Mouse (Mus musculus) brain, adult 10 weeks (tissue): ENCODE results near the gene Baz1a. TPM values are rescaled to one million over a fixed set of nuclear protein-coding genes. Genes with fewer than 3 reads are reported as not detected.

Source experiments
- polyA plus RNA-seq: library from polyadenylated mRNA; stranded (reverse); fragments of 350-450 nt; fragmentation: Illumina TruSeq; extraction: RNeasy Lipid Tissue Mini Kit (QIAGEN cat#74804); gene quantifications from one replicate; pipeline ENCODE4 v1.2.3, GENCODE M21; 2015; ENCODE audit warnings: low read depth, low replicate concordance

The Baz1a gene
- polyA plus RNA-seq = 1.9 TPM

GRCm38 (mm10) chr12:55013626-55014398, at the start of gene Baz1a:
Gene Baz1a, minus strand, starts transcription at chr12:55014348.

DNA sequence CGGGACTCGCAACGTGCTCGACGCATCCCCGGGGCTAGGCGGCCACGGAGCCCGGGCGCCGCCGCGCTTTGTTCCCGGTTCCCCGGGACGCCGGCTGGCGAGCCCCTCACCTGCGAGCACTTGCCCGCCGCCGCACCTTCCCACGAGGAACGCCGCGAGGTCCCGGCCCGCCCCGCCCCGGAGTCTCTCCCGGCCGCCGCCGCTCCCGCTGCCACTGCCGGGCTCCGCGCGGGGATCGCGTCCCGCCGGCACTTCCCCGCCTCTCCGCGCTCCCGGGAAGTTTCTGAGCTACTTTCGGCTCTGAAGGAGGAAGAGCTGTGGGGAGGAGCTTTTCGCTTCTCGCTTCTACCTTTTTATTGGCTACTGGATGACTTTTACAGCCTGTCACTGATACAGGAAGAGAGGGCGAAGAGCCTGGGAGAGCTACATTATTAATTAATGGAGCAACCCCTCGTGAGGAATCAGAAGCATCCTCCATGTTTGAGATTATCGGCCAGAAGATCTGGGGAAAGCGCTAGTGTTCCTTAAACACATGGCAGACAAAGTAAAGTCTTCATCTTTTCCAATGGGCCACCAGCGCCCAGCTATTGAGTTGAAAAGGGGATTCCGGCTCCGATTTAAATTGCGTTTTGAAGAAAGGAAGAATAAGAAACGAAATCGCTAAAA, 28.0 kb downstream of the Baz1a start, which contains the start of gene Gm20403:
Gene Gm20403, minus strand, starts transcription at position 478 of the 666 bp plus-strand sequence.

DNA sequence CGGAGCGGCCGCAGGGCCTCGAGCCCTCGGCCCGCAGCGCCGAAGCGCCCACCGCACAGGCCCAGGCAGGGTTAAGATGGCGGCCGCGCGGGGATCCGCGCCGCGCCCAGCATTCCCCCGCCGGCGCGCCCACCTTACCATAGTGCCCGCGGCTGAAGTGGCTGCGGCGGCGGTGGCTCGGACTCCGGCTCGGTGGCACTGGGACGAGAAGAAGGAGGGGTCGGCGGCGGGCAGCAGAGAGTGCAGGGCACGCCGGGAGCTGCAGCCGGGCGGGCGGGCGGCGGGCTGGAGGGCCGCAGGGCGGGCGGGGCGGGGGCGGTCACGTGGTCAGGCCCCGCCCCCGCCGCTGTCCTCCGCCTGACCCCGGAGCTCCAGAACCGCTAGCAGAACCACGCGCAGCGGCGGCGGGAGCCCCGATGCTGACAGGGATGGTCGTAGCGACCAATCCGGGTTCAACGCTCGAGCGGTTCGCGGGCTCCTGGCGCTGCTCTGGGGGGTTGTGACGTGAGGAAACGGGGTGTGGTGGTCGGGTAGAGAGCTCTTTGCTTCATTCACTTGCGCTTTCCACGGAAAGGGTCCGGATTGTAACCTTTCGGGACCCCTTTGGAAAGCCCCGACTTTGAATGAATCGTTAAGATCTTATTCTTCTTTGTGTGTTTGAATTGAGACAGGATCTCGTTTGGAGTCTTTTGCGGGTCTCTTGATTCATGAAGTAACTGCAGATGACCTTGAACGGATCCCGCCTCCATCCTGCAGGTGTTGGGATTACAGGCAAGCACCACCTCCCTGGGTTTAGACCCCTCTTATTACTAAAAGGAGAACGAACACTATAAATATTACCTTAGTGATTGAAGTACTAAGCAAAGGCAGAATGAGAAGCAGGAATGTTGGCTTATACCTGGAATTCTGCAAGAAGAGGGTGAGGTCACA, 151.3 kb downstream of the Baz1a start, which contains the start of gene Cfl2:
Gene Cfl2, minus strand, starts transcription at position 272 of the 930 bp plus-strand sequence.

Other genes starting within 250 kb of the Baz1a start
- 57.7 TPM for gene Snx6, start 218.6 kb downstream of the Baz1a start, polyA plus RNA-seq
- 145 TPM for gene Cfl2, start 151.5 kb downstream of the Baz1a start, polyA plus RNA-seq
- gene Gm20403, start 27.8 kb downstream of the Baz1a start, polyA plus RNA-seq = not detected
- 14.7 TPM for gene 2700097O09Rik, start 65.8 kb upstream of the Baz1a start, polyA plus RNA-seq
- gene Srp54a, start 65.9 kb upstream of the Baz1a start, polyA plus RNA-seq = 117 TPM
- gene Fam177a, start 110.1 kb upstream of the Baz1a start, polyA plus RNA-seq = 34.6 TPM
- gene Srp54b, start 140.8 kb upstream of the Baz1a start, polyA plus RNA-seq = 41.2 TPM
- gene 1700047I17Rik2, start 185.2 kb upstream of the Baz1a start, polyA plus RNA-seq = not detected
- gene Srp54c, start 215.8 kb upstream of the Baz1a start, polyA plus RNA-seq = 77.4 TPM